Mouse (Mus musculus) forebrain, embryonic 15.5 days (tissue): ENCODE results near the gene Phykpl. TPM values are rescaled to one million over a fixed set of nuclear protein-coding genes. Genes with fewer than 3 reads are reported as not detected.

Source experiments
- ATAC-seq: fragments of 200-750 bp; cut with Nextera tagmentation; replicated peaks from 2 replicates; pipeline ENCODE4 v1.8.0; 2017; ENCODE audit warnings: mild to moderate bottlenecking, moderate TSS enrichment, moderate library complexity
- H3K27ac ChIP-seq: fragments of 300-500 bp; sonication (generic); replicated peaks from 2 replicates; pipeline ENCODE4 v1.5.1; 2015; ENCODE audit warnings: mild to moderate bottlenecking, inconsistent platforms
- H3K27me3 ChIP-seq: fragments of 300-500 bp; sonication (generic); 2 replicates; pipeline ENCODE4 v1.6.1; 2015; ENCODE audit warnings: inconsistent platforms
- H3K36me3 ChIP-seq: fragments of 300-500 bp; sonication (generic); 2 replicates; pipeline ENCODE4 v1.6.1; 2015; ENCODE audit warnings: mild to moderate bottlenecking, inconsistent platforms
- H3K4me1 ChIP-seq: fragments of 300-500 bp; sonication (generic); 2 replicates; pipeline ENCODE4 v1.6.1; 2015; ENCODE audit warnings: inconsistent platforms
- H3K4me2 ChIP-seq: fragments of 300-500 bp; sonication (generic); replicated peaks from 2 replicates; pipeline ENCODE4 v1.6.1; 2015; ENCODE audit warnings: mild to moderate bottlenecking, inconsistent platforms
- H3K4me3 ChIP-seq: fragments of 300-500 bp; sonication (generic); 2 replicates; pipeline ENCODE4 v1.5.1; 2015; ENCODE audit warnings: mild to moderate bottlenecking, inconsistent platforms
- H3K9ac ChIP-seq: fragments of 300-500 bp; sonication (generic); replicated peaks from 2 replicates; pipeline ENCODE4 v1.6.1; 2015; ENCODE audit warnings: mild to moderate bottlenecking, inconsistent platforms
- H3K9me3 ChIP-seq: fragments of 300-500 bp; sonication (generic); 2 replicates; pipeline ENCODE4 v1.6.1; 2016; ENCODE audit warnings: inconsistent platforms
- WGBS: fragments of 180-500 bp; shearing (Covaris S2); methylation state at CpG from one replicate; pipeline ENCODE4 v1.1.7; 2015; ENCODE audit warnings: mixed read lengths; 5-methylcytosine and 5-hydroxymethylcytosine counted together
- polyA plus RNA-seq: library from polyadenylated mRNA; unstranded; fragments of >200 nt; fragmentation: Nextera tagmentation; extraction: Ambion mirVana; gene quantifications from 2 replicates; pipeline ENCODE4 v1.2.1, GENCODE M21; 2015

Gene Phykpl
- polyA plus RNA-seq, 1 experiment from 2014 or later = 12.6 TPM

GRCm38 (mm10) chr11:51590002-51590401, 5.4 kb downstream of the Phykpl start:
- Histone ChIP-seq H3K27me3 (no peaks in the 10 kb centered on the region), H3K4me2 (no peak overlapping the region), H3K27ac (no peak overlapping the region), H3K36me3 (peaks cover 80% of the 10 kb centered on the region), H3K4me1 (peaks cover 10% of the 10 kb centered on the region), H3K9me3 (no peaks in the 10 kb centered on the region), H3K4me3 (no peak overlapping the region), H3K9ac (no peak overlapping the region)
- no peak for ATAC-seq

GRCm38 (mm10) chr11:51591168-51591567, 6.6 kb downstream of the Phykpl start:
- H3K4me3 ChIP-seq = no peak overlapping the region
- WGBS = 71% methylated on average over 7 of the region's 7 CpGs
- no peak overlapping the region for H3K27ac ChIP-seq
- no peaks in the 10 kb centered on the region for H3K27me3 ChIP-seq
- H3K9me3 ChIP-seq = no peaks in the 10 kb centered on the region
- no peak overlapping the region for H3K4me2 ChIP-seq
- no peak overlapping the region for H3K9ac ChIP-seq
- ATAC-seq = no peak
- H3K4me1 ChIP-seq = no peaks in the 10 kb centered on the region
- H3K36me3 ChIP-seq = peaks cover 91% of the 10 kb centered on the region

- no peak for ATAC-seq
- no peaks in the 10 kb centered on the region for H3K4me1 ChIP-seq
- no peak overlapping the region for H3K4me3 ChIP-seq
- H3K9ac ChIP-seq = no peak overlapping the region
- H3K4me2 ChIP-seq = no peak overlapping the region
- no peaks in the 10 kb centered on the region for H3K27me3 ChIP-seq
- no peaks in the 10 kb centered on the region for H3K9me3 ChIP-seq
- H3K36me3 ChIP-seq = peaks cover 91% of the 10 kb centered on the region
- no peak overlapping the region for H3K27ac ChIP-seq
- WGBS = 94% methylated on average over 7 of the region's 7 CpGs
Measured at GRCm38 (mm10) chr11:51591915-51592314, 7.4 kb downstream of the Phykpl start.

GRCm38 (mm10) chr11:51593368-51593767, 8.8 kb downstream of the Phykpl start:
- Histone ChIP-seq H3K4me1 (no peaks in the 10 kb centered on the region), H3K4me2 (no peak overlapping the region), H3K27ac (no peak overlapping the region), H3K36me3 (peaks cover 92% of the 10 kb centered on the region), H3K27me3 (no peaks in the 10 kb centered on the region), H3K4me3 (no peak overlapping the region), H3K9me3 (no peaks in the 10 kb centered on the region), H3K9ac (no peak overlapping the region)
- 93% methylated on average over 4 of the region's 4 CpGs for WGBS
- ATAC-seq = no peak

- 90% methylated on average over 6 of the region's 6 CpGs for whole genome bisulfite sequencing
- no peaks in the 10 kb centered on the region for H3K4me1 ChIP-seq
- H3K36me3 ChIP-seq = peaks cover 92% of the 10 kb centered on the region
- no peak for ATAC-seq
- H3K4me2 ChIP-seq = no peak overlapping the region
- H3K27me3 ChIP-seq = no peaks in the 10 kb centered on the region
- H3K9ac ChIP-seq = no peak overlapping the region
- no peak overlapping the region for H3K4me3 ChIP-seq
- no peaks in the 10 kb centered on the region for H3K9me3 ChIP-seq
- H3K27ac ChIP-seq = no peak overlapping the region
Measured at GRCm38 (mm10) chr11:51593849-51594248, 9.3 kb downstream of the Phykpl start.

- Histone ChIP-seq H3K4me1 (no peaks in the 10 kb centered on the region), H3K9me3 (no peaks in the 10 kb centered on the region), H3K9ac (no peak overlapping the region), H3K4me3 (no peak overlapping the region), H3K27me3 (no peaks in the 10 kb centered on the region), H3K36me3 (peaks cover 92% of the 10 kb centered on the region), H3K4me2 (no peak overlapping the region), H3K27ac (no peak overlapping the region)
- ATAC-seq = no peak
- 74% methylated on average over 3 of the region's 3 CpGs for WGBS
Measured at GRCm38 (mm10) chr11:51594715-51595350, 10.3 kb downstream of the Phykpl start.

- Histone ChIP-seq H3K27ac (no peak overlapping the region), H3K4me2 (no peak overlapping the region), H3K27me3 (no peaks in the 10 kb centered on the region), H3K9me3 (no peaks in the 10 kb centered on the region), H3K4me1 (no peaks in the 10 kb centered on the region), H3K36me3 (peaks cover 94% of the 10 kb centered on the region), H3K4me3 (no peak overlapping the region), H3K9ac (no peak overlapping the region)
- no peak for ATAC-seq
- WGBS = 95% methylated on average over 1 of the region's 1 CpGs
Measured at GRCm38 (mm10) chr11:51595459-51596083, 11.0 kb downstream of the Phykpl start.

- no peak overlapping the region for H3K9ac ChIP-seq
- 72% methylated on average over 2 of the region's 2 CpGs for WGBS
- ATAC-seq = no peak
- H3K27me3 ChIP-seq = no peaks in the 10 kb centered on the region
- peaks cover 97% of the 10 kb centered on the region for H3K36me3 ChIP-seq
- no peak overlapping the region for H3K4me2 ChIP-seq
- no peak overlapping the region for H3K27ac ChIP-seq
- peaks cover 16% of the 10 kb centered on the region for H3K4me1 ChIP-seq
- H3K9me3 ChIP-seq = no peaks in the 10 kb centered on the region
- H3K4me3 ChIP-seq = no peak overlapping the region
Measured at GRCm38 (mm10) chr11:51597553-51597952, 13.0 kb downstream of the Phykpl start.

GRCm38 (mm10) chr11:51602253-51602652, 17.7 kb downstream of the Phykpl start:
- no peak overlapping the region for H3K27ac ChIP-seq
- H3K4me2 ChIP-seq = no peak overlapping the region
- no peak overlapping the region for H3K9ac ChIP-seq
- no peaks in the 10 kb centered on the region for H3K9me3 ChIP-seq
- H3K36me3 ChIP-seq = peaks cover 79% of the 10 kb centered on the region
- 90% methylated on average over 3 of the region's 3 CpGs for WGBS
- ATAC-seq = no peak
- no peak overlapping the region for H3K4me3 ChIP-seq
- peaks cover 47% of the 10 kb centered on the region for H3K4me1 ChIP-seq
- H3K27me3 ChIP-seq = no peaks in the 10 kb centered on the region

GRCm38 (mm10) chr11:51605602-51606446, 21.3 kb downstream of the Phykpl start:
- under 1% methylated on average over 81 of the region's 81 CpGs for WGBS
- Histone ChIP-seq H3K4me1 (peaks cover 50% of the 10 kb centered on the region), H3K27ac (peak overlapping the region; percentile 95), H3K27me3 (no peaks in the 10 kb centered on the region), H3K36me3 (peaks cover 43% of the 10 kb centered on the region), H3K9ac (peak overlapping the region; percentile 99), H3K4me2 (peak overlapping the region; percentile 74), H3K4me3 (peak overlapping the region; percentile 92), H3K9me3 (no peaks in the 10 kb centered on the region)
- peak; percentile 62 for ATAC-seq

GRCm38 (mm10) chr11:51606447-51607095, 22.0 kb downstream of the Phykpl start, which contains the start of gene Hnrnpab:
Gene Hnrnpab, minus strand, starts transcription at chr11:51606847.
- no peaks in the 10 kb centered on the region for H3K9me3 ChIP-seq
- H3K36me3 ChIP-seq = peaks cover 35% of the 10 kb centered on the region
- peak within 1 kb of the TSS; percentile 92 for H3K4me3 ChIP-seq
- WGBS = under 1% methylated on average over 90 of the region's 91 CpGs
- H3K9ac ChIP-seq = peak within 1 kb of the TSS; percentile 99
- no peaks in the 10 kb centered on the region for H3K27me3 ChIP-seq
- peak within 1 kb of the TSS; percentile 74 for H3K4me2 ChIP-seq
- peaks cover 45% of the 10 kb centered on the region for H3K4me1 ChIP-seq
- peak; percentile 96 for ATAC-seq
- peak within 1 kb of the TSS; percentile 95 for H3K27ac ChIP-seq
